ENCODE assay signal across 8 mouse cellular contexts in the genomic region with DNA sequence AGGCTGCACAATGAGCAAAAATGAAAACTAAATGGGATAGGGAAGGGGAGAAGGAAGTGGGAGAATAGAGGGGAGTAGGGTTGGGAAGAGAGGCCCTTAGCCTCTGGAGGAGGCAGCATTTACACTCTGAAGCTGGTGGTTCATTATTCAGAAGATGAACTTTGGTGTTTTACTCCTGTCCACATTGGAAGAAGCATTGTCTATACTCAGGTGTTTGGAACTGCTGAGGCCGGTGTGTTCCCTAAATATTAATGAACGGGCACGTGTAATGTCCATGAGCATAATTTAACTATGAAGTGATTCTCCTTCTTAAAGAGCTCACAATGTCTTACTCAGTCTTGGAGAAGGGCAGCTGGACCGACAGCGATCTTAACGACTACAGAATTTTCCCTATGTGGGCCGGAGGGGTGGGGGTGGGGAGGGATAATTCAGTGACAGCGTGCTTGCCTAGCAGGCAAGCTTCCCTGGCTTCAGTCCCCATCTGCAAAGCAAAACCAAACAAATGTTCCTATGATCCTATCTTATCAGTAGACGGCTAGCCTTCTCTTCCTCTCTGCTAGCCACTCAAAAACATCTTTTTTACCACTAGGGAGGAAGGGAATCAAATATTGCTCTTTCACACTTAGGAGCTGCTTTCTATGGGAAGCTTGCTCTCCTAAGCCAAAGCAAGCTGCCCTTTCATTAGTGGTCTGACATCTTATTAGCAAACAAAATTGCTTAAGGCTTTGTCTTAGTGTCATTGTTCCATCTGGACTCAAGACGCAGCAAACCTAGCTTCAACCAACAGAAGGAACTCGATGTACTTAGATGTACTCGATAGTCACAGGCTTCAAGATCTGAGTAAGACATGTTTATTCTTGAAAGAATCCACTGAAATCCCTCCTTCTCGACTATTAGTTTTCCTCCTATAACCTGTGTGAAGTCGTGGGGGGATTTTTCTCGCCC. TPM values are rescaled to one million over a fixed set of nuclear protein-coding genes. Genes with fewer than 3 reads are reported as not detected.
DNase-seq lines count a peak whose midpoint lies in the region; ATAC-seq and TF ChIP-seq lines count a peak whose summit lies in the region.

No protein-coding gene starts in this region.

- TF ChIP-seq CTCF in lung, adult 2 months (IDR thresholded peaks at IDR 0.05; ENCODE audit: insufficient read depth, low read length) = no peak

- ATAC-seq in embryonic facial prominence, embryonic 14.5 days (ENCODE audit: low read depth) = no peak
- ATAC-seq in limb, embryonic 12.5 days (ENCODE audit: insufficient number of reproducible peaks, insufficient read depth, low FRiP score, low TSS enrichment, low read depth) = no peak
- ATAC-seq in neural tube, embryonic 14.5 days (ENCODE audit: low read depth) = no peak; the same call in 1 of the 2 replicates
- no peak for ATAC-seq in megakaryocyte progenitor cell, adult 5-6 weeks (replicated peaks; ENCODE audit: poor library complexity)

- peak overlapping the region; percentile 69; the same call in 1 of the 2 replicates for H3K27ac ChIP-seq in embryonic facial prominence, embryonic 14.5 days (replicated peaks; ENCODE audit: low read depth, low read length)
- 0 out of 2 replicates have a peak overlapping the region, but pooled peaks have one; percentile 81 for H3K27ac ChIP-seq in limb, embryonic 12.5 days
- no peak overlapping the region for H3K27ac ChIP-seq in neural tube, embryonic 14.5 days (ENCODE audit: low read depth, low read length)

- peaks cover 9% of the 10 kb centered on the region for H3K4me1 ChIP-seq in lung, adult 2 months (ENCODE audit: control insufficient read depth, insufficient read depth, low read length)
- no peaks in the 10 kb centered on the region for H3K4me1 ChIP-seq in embryonic facial prominence, embryonic 14.5 days (ENCODE audit: control insufficient read depth, insufficient read depth, low read length)
- H3K4me1 ChIP-seq in limb, embryonic 12.5 days (replicated peaks) = peaks cover 5% of the 10 kb centered on the region; the same call in 1 of the 2 replicates
- no peaks in the 10 kb centered on the region for H3K4me1 ChIP-seq in neural tube, embryonic 14.5 days (ENCODE audit: control insufficient read depth, insufficient read depth, low read length)

- no peaks in the 10 kb centered on the region for H3K27me3 ChIP-seq in embryonic facial prominence, embryonic 14.5 days (replicated peaks; ENCODE audit: control insufficient read depth, insufficient read depth, low read length)
- H3K27me3 ChIP-seq in limb, embryonic 12.5 days = no peaks in the 10 kb centered on the region
- H3K27me3 ChIP-seq in neural tube, embryonic 14.5 days (ENCODE audit: control insufficient read depth, insufficient read depth, low read length) = no peaks in the 10 kb centered on the region

- H3K9ac ChIP-seq in embryonic facial prominence, embryonic 14.5 days (ENCODE audit: low read depth, low read length) = peak overlapping the region; percentile 66
- H3K9ac ChIP-seq in limb, embryonic 12.5 days (replicated peaks) = no peak overlapping the region
- H3K9ac ChIP-seq in neural tube, embryonic 14.5 days (replicated peaks; ENCODE audit: low read depth, low read length) = peak overlapping the region; percentile 44; the same call in 1 of the 2 replicates

- peak overlapping the region; percentile 83 for H3K4me3 ChIP-seq in lung, adult 2 months (replicated peaks; ENCODE audit: extremely low read depth, low read depth, low read length)
- H3K4me3 ChIP-seq in embryonic facial prominence, embryonic 14.5 days (ENCODE audit: low read depth, low read length) = peak overlapping the region; percentile 50
- H3K4me3 ChIP-seq in limb, embryonic 12.5 days (replicated peaks) = peak overlapping the region; percentile 54
- H3K4me3 ChIP-seq in neural tube, embryonic 14.5 days (ENCODE audit: low read depth, low read length) = peak overlapping the region; percentile 48

- no peaks in the 10 kb centered on the region for H3K9me3 ChIP-seq in embryonic facial prominence, embryonic 14.5 days (ENCODE audit: control insufficient read depth, low read length)
- H3K9me3 ChIP-seq in limb, embryonic 12.5 days = no peaks in the 10 kb centered on the region
- no peaks in the 10 kb centered on the region for H3K9me3 ChIP-seq in neural tube, embryonic 14.5 days (ENCODE audit: control insufficient read depth, low read length)

- TF ChIP-seq POLR2A in lung, adult 2 months (IDR thresholded peaks at IDR 0.05; ENCODE audit: borderline replicate concordance, extremely low read depth, low read depth, low read length) = no peak

- 33% methylated on average over 15 of the region's 15 CpGs for WGBS in lung, adult 2 months
- 33% methylated on average over 15 of the region's 15 CpGs for WGBS in embryonic facial prominence, embryonic 14.5 days
- WGBS in limb, embryonic 12.5 days = 41% methylated on average over 15 of the region's 15 CpGs
- WGBS in neural tube, embryonic 14.5 days = 41% methylated on average over 15 of the region's 15 CpGs

- no peaks in the 10 kb centered on the region for H3K36me3 ChIP-seq in embryonic facial prominence, embryonic 14.5 days (ENCODE audit: control insufficient read depth, insufficient read depth, low read length)
- no peaks in the 10 kb centered on the region for H3K36me3 ChIP-seq in limb, embryonic 12.5 days
- H3K36me3 ChIP-seq in neural tube, embryonic 14.5 days (ENCODE audit: control insufficient read depth, insufficient read depth, low read length) = no peaks in the 10 kb centered on the region

- no peak for DNase-seq in lung, adult 2 months
- DNase-seq in lung, postnatal 10 days = no peak
- no peak for DNase-seq in embryonic facial prominence, embryonic 14.5 days (ENCODE audit: low spot score)
- DNase-seq in right cerebral cortex, adult 18-20 months = no peak
- DNase-seq in embryo, embryonic 9.5 days (ENCODE audit: extremely low spot score) = no peak

- H3K4me2 ChIP-seq in embryonic facial prominence, embryonic 14.5 days (ENCODE audit: low read depth, low read length) = peak overlapping the region; percentile 61
- H3K4me2 ChIP-seq in limb, embryonic 12.5 days = peak overlapping the region; percentile 56
- H3K4me2 ChIP-seq in neural tube, embryonic 14.5 days (ENCODE audit: low read depth, low read length) = peak overlapping the region; percentile 69

RNA-seq across cellular contexts. Expression of a gene that starts 14.5 kb away (rescaled TPM):
- polyA plus RNA-seq in lung, adult 2 months (2012; rRNA removed) = 13.7 and 19.9 TPM in 2 replicates
- 40.4 and 41.6 TPM in 2 replicates for polyA plus RNA-seq in embryonic facial prominence, embryonic 14.5 days (2014; fragmentation: Nextera tagmentation; extraction: Ambion mirVana)
- 44.2 and 44.9 TPM in 2 replicates for polyA plus RNA-seq in limb, embryonic 12.5 days (2016; fragmentation: Nextera tagmentation; extraction: Ambion mirVana)
- 48.9 and 50.5 TPM in 2 replicates for polyA plus RNA-seq in neural tube, embryonic 14.5 days (2014; fragmentation: Nextera tagmentation; extraction: Ambion mirVana)
- 50.5 and 58.2 TPM in 2 replicates for total RNA-seq in megakaryocyte progenitor cell, adult 5-6 weeks (2015)
- total RNA-seq in megakaryocyte progenitor cell, adult 5-6 weeks (2017) = 83.8 and 108 TPM in 2 replicates
